Mouse (Mus musculus) MEL (cell line): ENCODE results near the gene Maml3. TPM values are rescaled to one million over a fixed set of nuclear protein-coding genes. Genes with fewer than 3 reads are reported as not detected.

Experiments
- DNase-seq: peaks from one replicate; pipeline ENCODE4 v3.0.0; 2011; ENCODE audit warnings: low read depth, low spot score
- H3K27ac ChIP-seq: 2 replicates; pipeline ENCODE4 v1.5.1; 2012; ENCODE audit warnings: low read depth, mild to moderate bottlenecking, control low read depth, low read length, moderate library complexity; ENCODE audit not compliant: control insufficient read depth
- H3K27me3 ChIP-seq, 2 experiments: fragments of 150-350 bp in 1 of 2; sonication (generic) in 1 of 2; 2 replicates each; pipeline ENCODE4 v1.6.1; 2012; ENCODE audit warnings: low read length in 2 of 2, mild to moderate bottlenecking in 2 of 2, improper control_type of control experiment in 1 of 2, moderate library complexity in 1 of 2; ENCODE audit not compliant: insufficient read depth in 2 of 2, control insufficient read depth in 1 of 2
- H3K36me3 ChIP-seq, 2 experiments: 2 replicates each; pipeline ENCODE4 v1.6.1; 2012 to 2014; ENCODE audit warnings: low read length in 2 of 2, improper control_type of control experiment in 1 of 2, inconsistent platforms in 1 of 2, mild to moderate bottlenecking in 1 of 2; ENCODE audit not compliant: insufficient read depth in 2 of 2, control insufficient read depth in 1 of 2
- H3K4me1 ChIP-seq, 2 experiments: fragments of 150-350 bp in 1 of 2; sonication (generic) in 1 of 2; 2 replicates each; pipeline ENCODE4 v1.6.1; 2012; ENCODE audit warnings: low read length in 2 of 2, improper control_type of control experiment in 1 of 2, mild to moderate bottlenecking in 1 of 2; ENCODE audit not compliant: insufficient read depth in 2 of 2, control insufficient read depth in 1 of 2
- H3K4me3 ChIP-seq, 2 experiments: fragments of 150-350 bp in 1 of 2; sonication (generic) in 1 of 2; 2 replicates each; pipeline ENCODE4 v1.5.1; 2012; ENCODE audit warnings: low read depth in 2 of 2, low read length in 2 of 2, mild to moderate bottlenecking in 2 of 2, moderate library complexity in 2 of 2, control low read depth in 1 of 2, improper control_type of control experiment in 1 of 2; ENCODE audit not compliant: control insufficient read depth in 1 of 2, insufficient read depth in 1 of 2
- H3K79me2 ChIP-seq: 2 replicates; pipeline ENCODE4 v1.6.1; 2012; ENCODE audit warnings: mild to moderate bottlenecking, low read length, moderate library complexity; ENCODE audit not compliant: control insufficient read depth, poor library complexity, insufficient read depth
- H3K9ac ChIP-seq: 2 replicates; pipeline ENCODE4 v1.6.1; 2012; ENCODE audit warnings: low read depth, mild to moderate bottlenecking, control low read depth, low read length, moderate library complexity; ENCODE audit not compliant: control insufficient read depth, poor library complexity, severe bottlenecking
- H3K9me3 ChIP-seq: fragments of 150-350 bp; sonication (generic); replicated peaks from 2 replicates; pipeline ENCODE4 v1.6.1; 2012; ENCODE audit warnings: mild to moderate bottlenecking, low read length, improper control_type of control experiment, moderate library complexity; ENCODE audit not compliant: insufficient read depth
- GATA1 ChIP-seq: IDR thresholded peaks from 2 replicates; pipeline ENCODE4 v1.6.1; 2011; ENCODE audit warnings: low read depth, low read length, improper control_type of control experiment
- HCFC1 ChIP-seq: IDR thresholded peaks from 2 replicates; pipeline ENCODE4 v1.6.1; 2012; ENCODE audit warnings: low read depth, mild to moderate bottlenecking, inconsistent platforms, low read length, improper control_type of control experiment, moderate library complexity
- JUND ChIP-seq: IDR thresholded peaks from 2 replicates; pipeline ENCODE4 v1.6.1; 2011; ENCODE audit warnings: low read depth, mild to moderate bottlenecking, improper control_type of control experiment, low read length
- MEF2A ChIP-seq: IDR thresholded peaks from 2 replicates; pipeline ENCODE4 v1.6.1; 2014; ENCODE audit warnings: low read depth, mild to moderate bottlenecking, inconsistent platforms, low read length, improper control_type of control experiment; ENCODE audit not compliant: poor library complexity, insufficient replicate concordance, severe bottlenecking; ENCODE audit errors: extremely low read depth
- MYC ChIP-seq: IDR thresholded peaks from 2 replicates; pipeline ENCODE4 v1.6.1; 2011; ENCODE audit warnings: low read depth, mild to moderate bottlenecking, low read length, improper control_type of control experiment, moderate library complexity
- NRF1 ChIP-seq: IDR thresholded peaks from 2 replicates; pipeline ENCODE4 v1.6.1; 2014; ENCODE audit warnings: low read depth, mild to moderate bottlenecking, inconsistent platforms, low read length, improper control_type of control experiment, moderate library complexity; ENCODE audit not compliant: poor library complexity, insufficient read depth, severe bottlenecking
- RCOR1 ChIP-seq: IDR thresholded peaks from 2 replicates; pipeline ENCODE4 v1.6.1; 2012; ENCODE audit warnings: low read depth, mild to moderate bottlenecking, inconsistent platforms, low read length, improper control_type of control experiment
- SIN3A ChIP-seq: IDR thresholded peaks from 2 replicates; pipeline ENCODE4 v1.6.1; 2012; ENCODE audit warnings: low read length, improper control_type of control experiment, inconsistent platforms
- TBP ChIP-seq: IDR thresholded peaks from 2 replicates; pipeline ENCODE4 v1.8.0; 2011; ENCODE audit warnings: low read depth, low read length, improper control_type of control experiment
- ZNF384 ChIP-seq: IDR thresholded peaks from 2 replicates; pipeline ENCODE4 v1.6.1; 2012; ENCODE audit warnings: low read depth, mild to moderate bottlenecking, inconsistent platforms, low read length, improper control_type of control experiment
- polyA plus RNA-seq, 2 experiments: library from polyadenylated mRNA; stranded (reverse) in 1 of 2; unstranded in 1 of 2; fragments of >175 nt in 1 of 2; fragments of >200 nt in 1 of 2; gene quantifications; 2 replicates each; pipeline versions ENCODE4 v1.2.1 to v1.2.4; 2012; ENCODE audit warnings: low replicate concordance in 2 of 2, low read depth in 1 of 2; ENCODE audit not compliant: insufficient read length in 2 of 2, insufficient read depth in 1 of 2, missing spikeins in 1 of 2
- total RNA-seq: library from RNA; depleted of rRNA; stranded (reverse); fragments of 300-350 nt; gene quantifications from 2 replicates; pipeline ENCODE4 v1.2.3, GENCODE M21; 2012

Gene Maml3
- total and polyA plus RNA-seq, 3 experiments, result 2.0 to 4.1 TPM; not detected in 1

DNA sequence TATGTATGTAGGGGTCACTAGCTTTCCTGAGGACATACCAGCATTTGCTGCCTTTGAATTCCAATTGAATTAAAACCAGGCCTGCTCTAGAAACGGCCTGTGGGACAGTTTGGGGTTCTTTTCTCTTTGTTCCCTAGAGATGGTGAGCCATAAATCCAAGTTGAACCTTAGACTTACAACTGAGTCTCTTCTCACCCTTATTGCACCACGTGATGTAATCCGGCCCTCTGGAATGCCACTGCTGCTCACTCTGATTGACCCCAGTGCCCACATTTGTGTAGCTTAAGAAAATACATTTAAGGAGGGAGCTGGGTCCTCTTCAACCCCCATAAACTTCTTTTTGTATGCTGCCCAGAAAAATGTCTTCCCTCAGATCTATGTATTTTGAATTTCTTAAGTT lies 387.4 kb downstream of the Maml3 start:
- H3K9ac ChIP-seq, result no peak overlapping the region
- no peak for TF ChIP-seq TBP
- no peak for TF ChIP-seq SIN3A
- no peak for TF ChIP-seq HCFC1
- TF ChIP-seq MYC, result no peak
- no peak for TF ChIP-seq MEF2A
- no peak for TF ChIP-seq JUND
- no peak for DNase-seq
- no peak overlapping the region for H3K27ac ChIP-seq
- H3K4me3 ChIP-seq, result no peak overlapping the region
- no peaks in the 10 kb centered on the region for H3K79me2 ChIP-seq
- peaks cover 6 to 16% of the 10 kb centered on the region in 2 experiments; a peak in 3 of 4 replicates for H3K4me1 ChIP-seq
- H3K27me3 ChIP-seq, result no peaks in the 10 kb centered on the region
- peaks cover 0 to 15% of the 10 kb centered on the region in 2 experiments; a peak in 2 of 4 replicates for H3K36me3 ChIP-seq
- H3K9me3 ChIP-seq, result no peaks in the 10 kb centered on the region

DNA sequence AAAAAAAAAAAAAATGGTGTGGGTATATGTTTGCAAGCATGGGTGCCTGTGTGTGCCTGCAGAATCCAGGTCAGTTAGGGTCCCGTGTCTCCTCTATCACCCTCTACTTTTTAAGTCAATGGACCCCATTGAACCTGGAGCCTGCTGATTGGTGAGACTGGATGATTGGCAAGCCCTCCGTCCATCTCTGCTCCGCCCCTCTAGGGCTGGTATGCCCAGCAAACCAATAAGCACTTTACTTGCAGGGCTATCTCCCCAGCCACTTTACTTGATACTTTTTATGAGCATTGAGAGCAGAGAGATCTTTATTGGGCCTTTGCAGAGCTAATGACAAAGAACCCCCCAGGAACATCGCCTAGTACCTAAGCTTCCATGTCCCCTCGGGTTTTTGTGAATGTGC lies 390.4 kb downstream of the Maml3 start:
- peaks cover 8 to 18% of the 10 kb centered on the region in 2 experiments for H3K4me1 ChIP-seq
- no peak for TF ChIP-seq RCOR1
- TF ChIP-seq ZNF384, result peak; percentile 61
- peaks cover 0 to 19% of the 10 kb centered on the region in 2 experiments; a peak in 2 of 4 replicates for H3K36me3 ChIP-seq
- no peak overlapping the region for H3K9ac ChIP-seq
- no peaks in the 10 kb centered on the region for H3K79me2 ChIP-seq
- H3K4me3 ChIP-seq, result no peak overlapping the region
- H3K27me3 ChIP-seq, result no peaks in the 10 kb centered on the region
- no peaks in the 10 kb centered on the region for H3K9me3 ChIP-seq
- H3K27ac ChIP-seq, result no peak overlapping the region
- peak; percentile 42 for DNase-seq

DNA sequence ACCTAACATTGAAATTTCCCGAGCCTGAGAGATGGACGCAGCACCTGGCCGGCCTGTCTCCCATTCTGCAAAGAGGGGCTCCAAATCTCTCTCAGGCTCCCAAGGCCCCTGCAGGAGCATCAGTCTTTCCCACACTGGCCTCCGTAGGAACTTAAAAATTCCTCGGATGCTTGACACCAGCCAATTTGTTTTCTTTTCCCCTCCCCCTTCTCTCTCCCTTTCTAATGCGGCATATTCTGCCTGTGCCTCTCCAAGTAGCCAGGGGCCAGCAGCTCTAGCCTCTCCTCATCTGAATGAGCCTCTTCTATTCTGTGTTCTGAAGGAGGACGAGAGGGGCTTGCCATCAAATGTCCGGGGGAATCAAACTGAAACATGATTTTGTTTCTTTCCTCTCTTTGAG lies 391.6 kb downstream of the Maml3 start:
- TF ChIP-seq GATA1 (no peak), NRF1 (no peak)
- H3K27ac ChIP-seq, result no peak overlapping the region
- H3K9ac ChIP-seq, result no peak overlapping the region
- H3K36me3 ChIP-seq, result peaks cover 0 to 17% of the 10 kb centered on the region in 2 experiments; a peak in 2 of 4 replicates
- H3K9me3 ChIP-seq, result no peaks in the 10 kb centered on the region
- peaks cover 8 to 19% of the 10 kb centered on the region in 2 experiments for H3K4me1 ChIP-seq
- H3K27me3 ChIP-seq, result no peaks in the 10 kb centered on the region
- H3K4me3 ChIP-seq, result no peak overlapping the region
- H3K79me2 ChIP-seq, result no peaks in the 10 kb centered on the region
- DNase-seq, result no peak
